Mouse (Mus musculus): ENCODE measurements at regions not wholly inside any gene's neighbourhood (a gene's known extent, or its start where the extent isn't known, plus 50 kb on each side); places are given as distances from the start of the nearest gene placed in this dataset.

GRCm38 (mm10) chr3:155381910-155382309 is 288.7 kb downstream of the Lrriq3 start:
- no peak overlapping the region for H3K9ac ChIP-seq (ENCODE audit: low read depth, low read length)
- H3K4me3 ChIP-seq (replicated peaks; ENCODE audit: low read depth, low read length), result no peak overlapping the region
- no peaks in the 10 kb centered on the region for H3K27me3 ChIP-seq (ENCODE audit: insufficient read depth, low read length)
- WGBS, result 80% methylated on average over 4 of the region's 4 CpGs
- H3K9me3 ChIP-seq (replicated peaks; ENCODE audit: low read length), result no peaks in the 10 kb centered on the region
- no peak for TF ChIP-seq CTCF (IDR thresholded peaks at IDR 0.05; ENCODE audit: low read depth)
- H3K27ac ChIP-seq, result no peak overlapping the region
- no peaks in the 10 kb centered on the region for H3K4me1 ChIP-seq (replicated peaks; ENCODE audit: insufficient read depth, low read length)
- no peak overlapping the region for H3K4me2 ChIP-seq (ENCODE audit: low read length)
- ATAC-seq (replicated peaks; ENCODE audit: low FRiP score, low read depth) (no peak), DNase-seq (ENCODE audit: low spot score) (no peak)
- no peaks in the 10 kb centered on the region for H3K36me3 ChIP-seq (ENCODE audit: insufficient read depth, low read length)

- no peak for ATAC-seq (replicated peaks; ENCODE audit: low FRiP score, low read depth)
- Histone ChIP-seq H3K4me3 (replicated peaks; ENCODE audit: low read depth, low read length) (no peak overlapping the region), H3K9me3 (replicated peaks; ENCODE audit: low read length) (no peaks in the 10 kb centered on the region), H3K4me2 (ENCODE audit: low read length) (no peak overlapping the region), H3K9ac (ENCODE audit: low read depth, low read length) (no peak overlapping the region), H3K4me1 (replicated peaks; ENCODE audit: insufficient read depth, low read length) (no peaks in the 10 kb centered on the region), H3K27ac (no peak overlapping the region), H3K27me3 (ENCODE audit: insufficient read depth, low read length) (no peaks in the 10 kb centered on the region), H3K36me3 (ENCODE audit: insufficient read depth, low read length) (no peaks in the 10 kb centered on the region)
- no peak for TF ChIP-seq CTCF (IDR thresholded peaks at IDR 0.05; ENCODE audit: low read depth)
- 86% methylated on average over 2 of the region's 2 CpGs for WGBS
- no peak for DNase-seq (ENCODE audit: low spot score)
Measured at GRCm38 (mm10) chr3:155382817-155383216, 289.6 kb downstream of the Lrriq3 start.

GRCm38 (mm10) chr3:155390666-155391065 is 297.4 kb downstream of the Lrriq3 start:
- 84% methylated on average over 5 of the region's 5 CpGs for WGBS
- H3K9ac ChIP-seq (ENCODE audit: low read depth, low read length), result no peak overlapping the region
- no peaks in the 10 kb centered on the region for H3K9me3 ChIP-seq (replicated peaks; ENCODE audit: low read length)

GRCm38 (mm10) chr3:155396134-155396533 is 302.9 kb downstream of the Lrriq3 start:
- DNase-seq (ENCODE audit: low spot score), result no peak
- TF ChIP-seq CTCF (IDR thresholded peaks at IDR 0.05; ENCODE audit: low read depth), result no peak
- Histone ChIP-seq H3K4me1 (replicated peaks; ENCODE audit: insufficient read depth, low read length) (no peaks in the 10 kb centered on the region), H3K9ac (ENCODE audit: low read depth, low read length) (no peak overlapping the region), H3K27ac (no peak overlapping the region), H3K9me3 (replicated peaks; ENCODE audit: low read length) (no peaks in the 10 kb centered on the region), H3K27me3 (ENCODE audit: insufficient read depth, low read length) (no peaks in the 10 kb centered on the region), H3K4me3 (replicated peaks; ENCODE audit: low read depth, low read length) (no peak overlapping the region), H3K4me2 (ENCODE audit: low read length) (no peak overlapping the region), H3K36me3 (ENCODE audit: insufficient read depth, low read length) (no peaks in the 10 kb centered on the region)
- WGBS, result 64% methylated on average over 2 of the region's 2 CpGs
- ATAC-seq (replicated peaks; ENCODE audit: low FRiP score, low read depth), result no peak

More at GRCm38 (mm10) chr3:155390666-155391065, 297.4 kb downstream of the Lrriq3 start:
- DNase-seq (ENCODE audit: low spot score), result no peak
- no peak overlapping the region for H3K4me3 ChIP-seq (replicated peaks; ENCODE audit: low read depth, low read length)
- no peak for TF ChIP-seq CTCF (IDR thresholded peaks at IDR 0.05; ENCODE audit: low read depth)
- no peaks in the 10 kb centered on the region for H3K4me1 ChIP-seq (replicated peaks; ENCODE audit: insufficient read depth, low read length)
- ATAC-seq (replicated peaks; ENCODE audit: low FRiP score, low read depth), result no peak
- H3K27me3 ChIP-seq (ENCODE audit: insufficient read depth, low read length), result no peaks in the 10 kb centered on the region
- H3K4me2 ChIP-seq (ENCODE audit: low read length), result no peak overlapping the region
- no peaks in the 10 kb centered on the region for H3K36me3 ChIP-seq (ENCODE audit: insufficient read depth, low read length)
- H3K27ac ChIP-seq, result no peak overlapping the region

GRCm38 (mm10) chr3:155401763-155402162 is 308.5 kb downstream of the Lrriq3 start:
- no peak overlapping the region for H3K4me2 ChIP-seq (ENCODE audit: low read length)
- no peak for ATAC-seq (replicated peaks; ENCODE audit: low FRiP score, low read depth)
- no peak overlapping the region for H3K27ac ChIP-seq
- H3K27me3 ChIP-seq (ENCODE audit: insufficient read depth, low read length), result no peaks in the 10 kb centered on the region
- no peak for DNase-seq (ENCODE audit: low spot score)
- H3K9ac ChIP-seq (ENCODE audit: low read depth, low read length), result no peak overlapping the region
- no peak overlapping the region for H3K4me3 ChIP-seq (replicated peaks; ENCODE audit: low read depth, low read length)
- H3K9me3 ChIP-seq (replicated peaks; ENCODE audit: low read length), result no peaks in the 10 kb centered on the region
- no peaks in the 10 kb centered on the region for H3K36me3 ChIP-seq (ENCODE audit: insufficient read depth, low read length)
- no peaks in the 10 kb centered on the region for H3K4me1 ChIP-seq (replicated peaks; ENCODE audit: insufficient read depth, low read length)
- no peak for TF ChIP-seq CTCF (IDR thresholded peaks at IDR 0.05; ENCODE audit: low read depth)
- WGBS, result 100% methylated on average over 1 of the region's 1 CpGs

GRCm38 (mm10) chr3:155408907-155409306 is 315.7 kb downstream of the Lrriq3 start:
- Histone ChIP-seq H3K27me3 (ENCODE audit: insufficient read depth, low read length) (no peaks in the 10 kb centered on the region), H3K4me3 (replicated peaks; ENCODE audit: low read depth, low read length) (no peak overlapping the region), H3K4me1 (replicated peaks; ENCODE audit: insufficient read depth, low read length) (no peaks in the 10 kb centered on the region), H3K4me2 (ENCODE audit: low read length) (no peak overlapping the region), H3K9me3 (replicated peaks; ENCODE audit: low read length) (no peaks in the 10 kb centered on the region), H3K9ac (ENCODE audit: low read depth, low read length) (no peak overlapping the region), H3K27ac (no peak overlapping the region), H3K36me3 (ENCODE audit: insufficient read depth, low read length) (no peaks in the 10 kb centered on the region)
- DNase-seq (ENCODE audit: low spot score) (no peak), ATAC-seq (replicated peaks; ENCODE audit: low FRiP score, low read depth) (no peak)
- TF ChIP-seq CTCF (IDR thresholded peaks at IDR 0.05; ENCODE audit: low read depth), result no peak
- WGBS, result 50% methylated on average over 2 of the region's 2 CpGs

GRCm38 (mm10) chr3:155409371-155409770 is 316.1 kb downstream of the Lrriq3 start:
- WGBS, result 73% methylated on average over 2 of the region's 2 CpGs
- H3K4me1 ChIP-seq (replicated peaks; ENCODE audit: insufficient read depth, low read length), result no peaks in the 10 kb centered on the region
- DNase-seq (ENCODE audit: low spot score), result no peak
- no peak overlapping the region for H3K27ac ChIP-seq
- no peaks in the 10 kb centered on the region for H3K9me3 ChIP-seq (replicated peaks; ENCODE audit: low read length)
- no peak overlapping the region for H3K4me2 ChIP-seq (ENCODE audit: low read length)
- H3K27me3 ChIP-seq (ENCODE audit: insufficient read depth, low read length), result no peaks in the 10 kb centered on the region
- no peak for ATAC-seq (replicated peaks; ENCODE audit: low FRiP score, low read depth)
- no peaks in the 10 kb centered on the region for H3K36me3 ChIP-seq (ENCODE audit: insufficient read depth, low read length)
- TF ChIP-seq CTCF (IDR thresholded peaks at IDR 0.05; ENCODE audit: low read depth), result no peak
- H3K4me3 ChIP-seq (replicated peaks; ENCODE audit: low read depth, low read length), result no peak overlapping the region
- no peak overlapping the region for H3K9ac ChIP-seq (ENCODE audit: low read depth, low read length)
